Mouse (Mus musculus) ovary, postnatal 36 days (tissue): Measurements from ENCODE around the gene Enox1.
"Not testable (repeated sequence)": the region's sequence is repeated elsewhere in the genome, so short reads cannot be mapped to it uniquely, and the experiment has no call there.

Source experiments
- DNase-seq: peaks from one replicate; pipeline ENCODE4 v3.0.0; 2022; ENCODE audit warnings: low spot score, mixed read lengths

The Enox1 gene

GRCm38 (mm10) chr14:77518017-77518416 is 361.5 kb downstream of the Enox1 start:
- no peak for DNase-seq

GRCm38 (mm10) chr14:77518941-77519695 is 362.6 kb downstream of the Enox1 start:
- no peak for DNase-seq

GRCm38 (mm10) chr14:77519701-77520100 is 363.1 kb downstream of the Enox1 start:
- DNase-seq, result no peak

GRCm38 (mm10) chr14:77524303-77524702 is 367.7 kb downstream of the Enox1 start:
- DNase-seq, result no peak

GRCm38 (mm10) chr14:77526262-77526661 is 369.7 kb downstream of the Enox1 start:
- DNase-seq, result no peak

- no peak for DNase-seq
Observed at GRCm38 (mm10) chr14:77529201-77529600, 372.6 kb downstream of the Enox1 start.

- DNase-seq, result no peak
Observed at GRCm38 (mm10) chr14:77529621-77530020, 373.1 kb downstream of the Enox1 start.

GRCm38 (mm10) chr14:77533638-77534037 is 377.1 kb downstream of the Enox1 start:
- DNase-seq, result no peak

- DNase-seq, result no peak
Observed at GRCm38 (mm10) chr14:77534120-77534519, 377.6 kb downstream of the Enox1 start.

GRCm38 (mm10) chr14:77536592-77536991 is 380.0 kb downstream of the Enox1 start:
- DNase-seq, result no peak

- not testable (repeated sequence) for DNase-seq
Observed at GRCm38 (mm10) chr14:77539563-77539962, 383.0 kb downstream of the Enox1 start.

GRCm38 (mm10) chr14:77541925-77542324 is 385.4 kb downstream of the Enox1 start:
- no peak for DNase-seq

GRCm38 (mm10) chr14:77546531-77547274 is 390.1 kb downstream of the Enox1 start:
- no peak for DNase-seq

- no peak for DNase-seq
Observed at GRCm38 (mm10) chr14:77547351-77547750, 390.8 kb downstream of the Enox1 start.

GRCm38 (mm10) chr14:77548963-77549362 is 392.4 kb downstream of the Enox1 start:
- DNase-seq, result no peak

- no peak for DNase-seq
Observed at GRCm38 (mm10) chr14:77557446-77558070, 401.0 kb downstream of the Enox1 start.

GRCm38 (mm10) chr14:77558910-77559309 is 402.3 kb downstream of the Enox1 start:
- no peak for DNase-seq

- DNase-seq, result no peak
Observed at GRCm38 (mm10) chr14:77559792-77560191, 403.2 kb downstream of the Enox1 start.

- no peak for DNase-seq
Observed at GRCm38 (mm10) chr14:77561808-77562583, 405.4 kb downstream of the Enox1 start.

GRCm38 (mm10) chr14:77563922-77564321 is 407.4 kb downstream of the Enox1 start:
- DNase-seq, result no peak

GRCm38 (mm10) chr14:77567120-77567519 is 410.6 kb downstream of the Enox1 start:
- DNase-seq, result no peak

GRCm38 (mm10) chr14:77574436-77574835 is 417.9 kb downstream of the Enox1 start:
- DNase-seq, result no peak
